Mouse (Mus musculus): Measurements from ENCODE around the gene Gm38655. TPM values are rescaled to one million over a fixed set of nuclear protein-coding genes. Genes with fewer than 3 reads are reported as not detected.
"Not testable (repeated sequence)": the region's sequence is repeated elsewhere in the genome, so short reads cannot be mapped to it uniquely, and the experiment has no call there.

Gm38655 gene
- polyA plus RNA-seq (2015; fragmentation: Nextera tagmentation; extraction: Ambion mirVana): not detected in 2 replicates

DNA sequence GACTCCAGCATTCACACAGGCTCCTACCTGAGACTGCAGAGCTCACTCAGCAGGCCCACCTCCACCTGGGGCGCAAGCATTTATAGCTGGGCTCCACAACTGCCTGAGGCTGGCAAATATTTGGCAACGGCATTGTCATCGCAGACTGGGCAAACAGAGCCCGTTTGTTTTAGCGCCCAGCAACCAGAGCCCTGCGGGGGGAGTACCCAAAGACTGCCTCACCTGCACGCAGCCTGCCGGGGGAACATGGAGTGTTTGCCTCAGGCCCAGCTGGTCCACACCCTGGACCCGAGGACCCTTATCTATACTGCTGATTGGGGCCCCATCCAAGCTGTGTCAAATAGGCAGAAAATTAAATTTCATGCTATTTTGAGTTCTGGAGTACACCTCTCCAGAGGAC, at the start of gene Gm38655:
Gm38655 (minus strand) TSS at position 61 of the 400 bp plus-strand sequence.
- H3K9ac ChIP-seq: no peak within 1 kb of the TSS
- H3K36me3 ChIP-seq: no peaks in the 10 kb centered on the region
- no peak within 1 kb of the TSS for H3K4me2 ChIP-seq
- H3K4me3 ChIP-seq: no peak within 1 kb of the TSS
- H3K27me3 ChIP-seq: 0 out of 2 replicates have a peak, but pooled peaks cover 8% of the 10 kb centered on the region
- H3K4me1 ChIP-seq: no peaks in the 10 kb centered on the region
- ATAC-seq (ENCODE audit: insufficient number of reproducible peaks, low FRiP score, low TSS enrichment, low read depth): no peak
- no peak within 1 kb of the TSS for H3K27ac ChIP-seq
- 64% methylated on average over 9 of the region's 9 CpGs for WGBS
- H3K9me3 ChIP-seq: no peaks in the 10 kb centered on the region

DNA sequence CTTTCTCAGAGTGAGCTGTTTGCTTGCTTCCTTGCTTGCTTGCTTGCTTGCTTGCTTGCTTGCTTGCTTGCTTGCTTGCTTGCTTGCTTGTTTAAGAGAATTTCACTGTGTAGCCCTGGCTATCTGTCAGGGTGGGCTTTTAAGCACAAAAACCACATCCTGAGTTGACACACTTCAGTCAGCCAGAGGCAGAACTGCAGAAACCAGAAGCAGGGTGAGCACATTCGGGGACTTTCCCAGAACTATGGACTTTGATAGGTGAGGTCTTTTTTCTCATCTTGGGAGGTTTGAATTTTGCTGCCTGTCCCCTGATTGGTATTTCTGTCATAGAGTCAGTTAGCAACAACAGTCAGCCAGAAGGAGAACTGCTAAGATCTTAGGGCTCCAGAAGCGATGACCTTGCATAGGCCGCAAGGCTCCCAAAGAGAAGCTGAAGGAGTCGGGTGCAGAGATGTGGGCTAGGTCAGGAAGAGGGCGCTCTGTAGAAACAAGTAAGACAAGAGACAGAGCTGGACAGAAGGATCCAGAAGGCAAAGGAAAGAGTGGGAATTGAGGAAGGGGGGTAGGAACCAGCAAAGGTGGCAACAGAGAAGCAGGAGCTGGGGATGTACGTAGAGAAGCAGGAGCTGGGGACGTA, 49.4 kb upstream of the Gm38655 start:
- Histone ChIP-seq H3K9me3 (no peaks in the 10 kb centered on the region), H3K4me1 (peaks cover 16% of the 10 kb centered on the region), H3K27me3 (no peaks in the 10 kb centered on the region), H3K27ac (no peak overlapping the region), H3K9ac (no peak overlapping the region), H3K4me2 (no peak overlapping the region), H3K4me3 (no peak overlapping the region), H3K36me3 (peaks cover 54% of the 10 kb centered on the region)
- ATAC-seq (ENCODE audit: insufficient number of reproducible peaks, low FRiP score, low TSS enrichment, low read depth): no peak
- 88% methylated on average over 7 of the region's 7 CpGs for WGBS

- Histone ChIP-seq H3K36me3 (peaks cover 54% of the 10 kb centered on the region), H3K4me2 (peak overlapping the region; percentile 39), H3K9me3 (no peaks in the 10 kb centered on the region), H3K9ac (no peak overlapping the region), H3K27me3 (no peaks in the 10 kb centered on the region), H3K27ac (peak overlapping the region; percentile 43; the same call in 1 of the 2 replicates), H3K4me3 (peak overlapping the region; percentile 23), H3K4me1 (peaks cover 16% of the 10 kb centered on the region)
- 41% methylated on average over 6 of the region's 6 CpGs for WGBS
- ATAC-seq (ENCODE audit: insufficient number of reproducible peaks, low FRiP score, low TSS enrichment, low read depth): no peak
Observed at GRCm38 (mm10) chr17:25222951-25223601, 47.8 kb upstream of the Gm38655 start.

GRCm38 (mm10) chr17:25222504-25222940, 47.3 kb upstream of the Gm38655 start:
- Histone ChIP-seq H3K4me2 (peak overlapping the region; percentile 65), H3K4me1 (peaks cover 16% of the 10 kb centered on the region), H3K4me3 (peak overlapping the region; percentile 39), H3K27ac (peak overlapping the region; percentile 43; the same call in 1 of the 2 replicates), H3K36me3 (peaks cover 54% of the 10 kb centered on the region)
- WGBS: 13% methylated on average over 14 of the region's 28 CpGs
- H3K9me3 ChIP-seq, H3K9ac ChIP-seq, H3K27me3 ChIP-seq: not testable (repeated sequence)
- ATAC-seq (ENCODE audit: insufficient number of reproducible peaks, low FRiP score, low TSS enrichment, low read depth): peak; percentile 70; the same call in 1 of the 2 replicates

GRCm38 (mm10) chr17:25221821-25222503, 46.7 kb upstream of the Gm38655 start:
- H3K9me3 ChIP-seq: no peaks in the 10 kb centered on the region
- peak overlapping the region; percentile 65 for H3K4me2 ChIP-seq
- under 1% methylated on average over 17 of the region's 30 CpGs for WGBS
- peak overlapping the region; percentile 39 for H3K4me3 ChIP-seq
- peaks cover 57% of the 10 kb centered on the region for H3K36me3 ChIP-seq
- peaks cover 16% of the 10 kb centered on the region for H3K4me1 ChIP-seq
- H3K27me3 ChIP-seq: no peaks in the 10 kb centered on the region
- peak; percentile 74 for ATAC-seq (ENCODE audit: insufficient number of reproducible peaks, low FRiP score, low TSS enrichment, low read depth)
- peak overlapping the region; percentile 47 for H3K27ac ChIP-seq
- no peak overlapping the region for H3K9ac ChIP-seq

- Histone ChIP-seq H3K27ac (no peak overlapping the region), H3K9me3 (no peaks in the 10 kb centered on the region), H3K4me2 (no peak overlapping the region), H3K36me3 (peaks cover 57% of the 10 kb centered on the region), H3K4me3 (no peak overlapping the region), H3K27me3 (no peaks in the 10 kb centered on the region), H3K9ac (no peak overlapping the region), H3K4me1 (peaks cover 16% of the 10 kb centered on the region)
- WGBS: 85% methylated on average over 1 of the region's 1 CpGs
- ATAC-seq (ENCODE audit: insufficient number of reproducible peaks, low FRiP score, low TSS enrichment, low read depth): no peak
Observed at GRCm38 (mm10) chr17:25220746-25221145, 45.5 kb upstream of the Gm38655 start.

DNA sequence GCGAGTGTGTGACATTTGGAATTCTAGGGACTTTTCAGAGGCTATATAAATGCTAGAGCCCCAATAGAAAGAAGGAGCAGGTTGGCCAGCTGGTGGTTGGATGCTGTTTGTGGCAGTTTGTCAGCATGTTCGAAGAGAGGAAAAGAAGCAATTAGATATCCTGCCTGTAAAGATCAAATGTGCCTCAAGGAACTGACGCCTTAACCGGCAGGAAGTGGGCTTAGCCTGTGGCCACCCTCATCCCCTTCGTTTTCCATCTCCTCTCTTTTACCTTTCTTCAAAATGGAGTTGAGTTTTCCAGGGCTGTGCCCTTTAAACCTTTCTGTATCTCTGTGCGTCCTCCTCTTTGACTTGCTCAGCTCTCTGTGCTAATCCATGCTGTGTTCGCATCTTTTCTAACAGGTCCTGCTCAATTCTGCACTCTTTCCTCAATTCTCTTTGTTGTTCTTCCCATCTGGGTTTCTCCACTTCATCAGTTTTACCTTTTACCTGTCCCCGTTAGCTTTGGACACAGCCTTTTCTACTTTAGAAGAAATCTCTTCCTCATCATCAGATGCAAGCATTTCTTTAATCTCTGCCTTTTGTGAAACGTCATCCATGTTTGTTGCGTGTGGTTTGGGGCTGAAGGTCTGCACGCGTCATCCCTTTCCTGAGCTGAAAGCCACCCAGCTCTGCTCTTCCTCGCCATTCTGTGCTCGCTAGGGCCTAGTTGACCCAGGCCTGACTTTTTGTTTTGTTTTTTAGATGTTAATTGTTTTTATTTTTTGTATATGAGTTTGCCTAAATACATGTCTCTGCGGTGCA, 44.4 kb upstream of the Gm38655 start:
- H3K9me3 ChIP-seq: no peaks in the 10 kb centered on the region
- H3K4me2 ChIP-seq: no peak overlapping the region
- H3K9ac ChIP-seq: no peak overlapping the region
- peaks cover 16% of the 10 kb centered on the region for H3K4me1 ChIP-seq
- WGBS: 90% methylated on average over 15 of the region's 15 CpGs
- no peak overlapping the region for H3K4me3 ChIP-seq
- H3K27ac ChIP-seq: no peak overlapping the region
- H3K36me3 ChIP-seq: peaks cover 59% of the 10 kb centered on the region
- ATAC-seq (ENCODE audit: insufficient number of reproducible peaks, low FRiP score, low TSS enrichment, low read depth): no peak
- no peaks in the 10 kb centered on the region for H3K27me3 ChIP-seq

DNA sequence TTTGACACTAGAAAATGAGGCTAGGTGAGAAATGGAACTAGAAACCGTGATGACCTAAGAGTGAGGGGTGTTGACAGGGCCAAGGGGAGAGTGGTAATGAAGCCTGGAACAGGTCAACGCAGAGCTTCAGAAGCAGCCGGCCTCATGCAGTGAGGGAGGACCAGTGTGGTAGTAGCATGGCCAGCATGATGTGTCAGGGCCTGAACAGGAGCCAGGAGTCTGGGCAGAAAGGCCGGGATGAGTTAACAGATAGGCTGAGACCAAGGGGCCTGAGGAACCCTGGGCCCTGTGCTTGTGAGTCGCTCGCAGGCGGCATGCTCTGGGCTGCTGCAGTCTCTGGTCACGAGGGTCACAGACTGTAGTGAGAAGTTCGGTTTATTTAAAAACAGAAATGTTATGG, 43.7 kb upstream of the Gm38655 start:
- ATAC-seq (ENCODE audit: insufficient number of reproducible peaks, low FRiP score, low TSS enrichment, low read depth): no peak
- Histone ChIP-seq H3K9ac (no peak overlapping the region), H3K4me2 (no peak overlapping the region), H3K36me3 (peaks cover 61% of the 10 kb centered on the region), H3K9me3 (no peaks in the 10 kb centered on the region), H3K27me3 (no peaks in the 10 kb centered on the region), H3K4me1 (peaks cover 16% of the 10 kb centered on the region), H3K4me3 (no peak overlapping the region), H3K27ac (no peak overlapping the region)
- 91% methylated on average over 9 of the region's 9 CpGs for WGBS

- H3K4me3 ChIP-seq: no peak overlapping the region
- WGBS: 83% methylated on average over 3 of the region's 3 CpGs
- peaks cover 89% of the 10 kb centered on the region for H3K36me3 ChIP-seq
- no peaks in the 10 kb centered on the region for H3K9me3 ChIP-seq
- H3K27ac ChIP-seq: no peak overlapping the region
- H3K4me1 ChIP-seq: no peaks in the 10 kb centered on the region
- no peaks in the 10 kb centered on the region for H3K27me3 ChIP-seq
- H3K9ac ChIP-seq: no peak overlapping the region
- no peak overlapping the region for H3K4me2 ChIP-seq
- no peak for ATAC-seq (ENCODE audit: insufficient number of reproducible peaks, low FRiP score, low TSS enrichment, low read depth)
Observed at GRCm38 (mm10) chr17:25215431-25215830, 40.2 kb upstream of the Gm38655 start.

DNA sequence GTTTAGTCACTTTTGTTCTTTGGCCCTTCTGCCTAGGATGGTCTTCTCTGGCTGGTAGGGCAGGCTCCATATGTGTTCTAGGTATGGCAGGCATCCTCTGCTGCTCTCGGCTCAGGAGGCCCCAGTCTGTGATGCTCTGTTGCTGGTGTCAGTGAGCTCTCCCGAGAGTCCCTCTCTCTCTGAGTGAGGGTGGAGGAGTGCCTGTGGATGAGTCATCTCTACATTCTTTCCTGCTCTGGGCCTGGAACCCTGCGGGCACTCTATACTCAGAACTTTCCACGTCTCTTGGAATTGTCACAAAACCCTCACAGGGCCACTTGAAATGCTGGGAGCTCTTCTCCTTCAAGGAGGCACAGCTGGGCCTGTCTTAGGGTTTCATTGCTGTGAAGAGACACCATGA, 36.4 kb upstream of the Gm38655 start:
- Histone ChIP-seq H3K36me3 (peaks cover 91% of the 10 kb centered on the region), H3K9ac (no peak overlapping the region), H3K4me2 (no peak overlapping the region), H3K4me3 (no peak overlapping the region), H3K27me3 (no peaks in the 10 kb centered on the region), H3K4me1 (no peaks in the 10 kb centered on the region), H3K27ac (no peak overlapping the region), H3K9me3 (no peaks in the 10 kb centered on the region)
- WGBS: 81% methylated on average over 4 of the region's 4 CpGs
- no peak for ATAC-seq (ENCODE audit: insufficient number of reproducible peaks, low FRiP score, low TSS enrichment, low read depth)

DNA sequence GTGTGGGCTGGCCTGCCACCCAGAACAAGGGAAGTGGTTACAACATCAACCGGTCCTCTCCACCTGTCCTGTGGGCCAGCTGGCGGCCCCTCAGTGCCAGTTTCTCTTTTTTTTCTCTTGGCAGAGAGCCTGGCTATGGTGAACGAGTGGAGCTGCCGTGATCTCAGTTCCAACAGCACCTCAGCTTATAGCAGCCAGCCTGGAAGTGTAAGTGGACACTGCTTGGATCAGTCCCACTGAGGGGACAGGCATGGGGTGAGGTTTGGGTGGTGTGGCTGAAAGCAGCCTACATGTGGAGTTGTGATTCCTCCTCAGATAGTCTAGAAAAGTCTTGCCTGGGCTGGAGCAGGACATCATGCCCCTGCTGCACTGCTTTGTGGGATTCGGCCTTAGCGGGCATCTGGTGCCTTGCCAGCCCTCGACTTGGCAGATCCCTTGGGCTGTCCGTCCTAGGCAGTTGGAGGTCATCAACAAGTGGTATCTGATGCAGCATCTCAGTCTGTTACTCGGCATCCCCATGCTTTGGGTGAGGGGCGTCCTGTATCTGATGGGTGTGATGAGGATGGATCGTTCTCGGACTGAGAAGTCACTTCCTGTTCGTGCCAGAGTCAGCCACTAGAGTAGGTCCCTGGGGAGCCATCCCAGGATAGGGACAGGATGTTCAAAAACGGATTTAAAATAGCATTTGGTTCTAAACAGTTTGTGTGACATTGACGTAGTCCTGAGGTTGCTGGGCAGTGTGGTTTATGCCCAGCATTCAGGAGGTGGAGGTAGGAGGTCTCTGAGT, 35.6 kb upstream of the Gm38655 start:
- Histone ChIP-seq H3K4me2 (no peak overlapping the region), H3K27ac (no peak overlapping the region), H3K9ac (no peak overlapping the region), H3K9me3 (no peaks in the 10 kb centered on the region), H3K4me3 (no peak overlapping the region), H3K27me3 (no peaks in the 10 kb centered on the region), H3K4me1 (no peaks in the 10 kb centered on the region), H3K36me3 (peaks cover 90% of the 10 kb centered on the region)
- no peak for ATAC-seq (ENCODE audit: insufficient number of reproducible peaks, low FRiP score, low TSS enrichment, low read depth)
- WGBS: 81% methylated on average over 15 of the region's 15 CpGs
